Mouse (Mus musculus) spleen, postnatal 0 days (tissue): Measurements from ENCODE around the gene Gm14214. TPM values are rescaled to one million over a fixed set of nuclear protein-coding genes. Genes with fewer than 3 reads are reported as not detected.

ENCODE experiments used
- polyA plus RNA-seq: library from polyadenylated mRNA; unstranded; fragments of >200 nt; fragmentation: Nextera tagmentation; extraction: Ambion mirVana; gene quantifications from 2 replicates; pipeline ENCODE4 v1.2.1, GENCODE M21; 2015

The Gm14214 gene
- polyA plus RNA-seq = not detected in 2 replicates

GRCm38 (mm10) chr2:154769930-154770329 is at the start of gene Gm14214:
Gene Gm14214, minus strand, starts transcription at chr2:154770030.

GRCm38 (mm10) chr2:154790656-154791483 is 21.0 kb upstream of the Gm14214 start, which contains the start of the genes Raly and a:
Gene Raly, plus strand, starts transcription at chr2:154791096.
Gene a, plus strand, starts transcription at chr2:154791402.

Other genes with a start within 250 kb of the Gm14214 start
- 1.4 and 3.2 TPM in 2 replicates for gene 1700003F12Rik, start 222.9 kb downstream of the Gm14214 start, polyA plus RNA-seq
- gene Actl10, start 218.3 kb downstream of the Gm14214 start, polyA plus RNA-seq = 0.11 and 0.23 TPM in 2 replicates
- 1.7 and 2.4 TPM in 2 replicates for gene Necab3, start 211.1 kb downstream of the Gm14214 start, polyA plus RNA-seq
- gene E2f1, start 200.1 kb downstream of the Gm14214 start, polyA plus RNA-seq = 18.7 and 22.1 TPM in 2 replicates
- 22.4 and 22.5 TPM in 2 replicates for gene Pxmp4, start 166.3 kb downstream of the Gm14214 start, polyA plus RNA-seq
- gene Zfp341, start 156.7 kb downstream of the Gm14214 start, polyA plus RNA-seq = 1.7 and 1.8 TPM in 2 replicates
- not detected in 2 replicates for gene 4930519P11Rik, start 156.6 kb downstream of the Gm14214 start, polyA plus RNA-seq
- gene Chmp4b, start 118.3 kb downstream of the Gm14214 start, polyA plus RNA-seq = 26.8 and 30.1 TPM in 2 replicates
- gene Raly, start 21.1 kb upstream of the Gm14214 start, polyA plus RNA-seq = 26.2 and 28.4 TPM in 2 replicates
- gene a, start 21.4 kb upstream of the Gm14214 start, polyA plus RNA-seq = 0.45 and 0.47 TPM in 2 replicates
- gene Eif2s2, start 122.9 kb upstream of the Gm14214 start, polyA plus RNA-seq = 86.1 and 92.3 TPM in 2 replicates
- gene Gm14226, start 248.2 kb upstream of the Gm14214 start, polyA plus RNA-seq = 3.8 and 4.4 TPM in 2 replicates